Mouse (Mus musculus) activated CD4-positive, CD25-positive, alpha-beta regulatory T cell (primary cell): ENCODE data around the gene Ppm1f. TPM values are rescaled to one million over a fixed set of nuclear protein-coding genes. Genes with fewer than 3 reads are reported as not detected.

Experiments used
- polyA plus RNA-seq, 2 experiments: library from polyadenylated mRNA; unstranded; fragments of 100-300 nt; shearing (Covaris generic); gene quantifications; one replicate each; pipeline ENCODE4 v1.2.1; 2017

Gene Ppm1f
- 10 to 100 TPM; 13.3 to 14.9 TPM for polyA plus RNA-seq

DNA sequence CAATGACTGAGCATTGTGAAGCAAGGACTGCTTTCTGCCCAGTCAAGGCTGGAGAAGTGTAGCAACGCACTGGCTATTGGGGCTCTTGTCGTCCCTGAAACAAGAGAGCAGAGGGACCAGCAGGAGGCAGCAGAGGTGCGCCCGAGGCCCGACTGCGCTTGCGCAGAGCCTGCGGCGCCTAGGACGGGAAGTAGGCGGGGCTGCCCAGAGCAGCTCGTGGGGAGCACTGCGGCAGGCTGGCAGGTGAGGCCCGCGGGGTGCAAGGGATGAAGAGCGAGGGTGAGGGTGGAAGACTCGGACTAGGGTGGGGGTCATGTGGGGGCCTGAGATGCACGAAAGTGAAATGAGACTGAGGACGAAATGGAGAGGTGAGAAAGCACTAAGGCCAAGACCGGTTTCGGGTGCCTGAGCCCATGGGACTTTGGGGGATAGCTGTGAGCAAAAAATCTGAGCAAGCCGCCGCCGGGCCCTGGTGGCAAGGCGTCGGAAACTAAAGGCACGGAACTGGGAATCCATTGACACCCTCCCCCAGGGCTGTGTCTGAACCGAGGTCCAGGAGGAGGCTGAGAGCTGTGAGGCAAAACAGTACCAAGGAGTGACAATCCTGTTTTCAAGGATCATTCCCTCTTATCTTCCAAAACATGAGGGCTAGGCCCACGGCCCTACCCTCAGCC is at the start of gene Ppm1f:
Gene Ppm1f (plus strand): TSS at position 88 of the 674 bp plus-strand sequence.

GRCm38 (mm10) chr16:16863978-16864377 is 32.3 kb upstream of the Ppm1f start, which contains the start of gene Igll1:
Gene Igll1 (minus strand): TSS chr16:16863985.

DNA sequence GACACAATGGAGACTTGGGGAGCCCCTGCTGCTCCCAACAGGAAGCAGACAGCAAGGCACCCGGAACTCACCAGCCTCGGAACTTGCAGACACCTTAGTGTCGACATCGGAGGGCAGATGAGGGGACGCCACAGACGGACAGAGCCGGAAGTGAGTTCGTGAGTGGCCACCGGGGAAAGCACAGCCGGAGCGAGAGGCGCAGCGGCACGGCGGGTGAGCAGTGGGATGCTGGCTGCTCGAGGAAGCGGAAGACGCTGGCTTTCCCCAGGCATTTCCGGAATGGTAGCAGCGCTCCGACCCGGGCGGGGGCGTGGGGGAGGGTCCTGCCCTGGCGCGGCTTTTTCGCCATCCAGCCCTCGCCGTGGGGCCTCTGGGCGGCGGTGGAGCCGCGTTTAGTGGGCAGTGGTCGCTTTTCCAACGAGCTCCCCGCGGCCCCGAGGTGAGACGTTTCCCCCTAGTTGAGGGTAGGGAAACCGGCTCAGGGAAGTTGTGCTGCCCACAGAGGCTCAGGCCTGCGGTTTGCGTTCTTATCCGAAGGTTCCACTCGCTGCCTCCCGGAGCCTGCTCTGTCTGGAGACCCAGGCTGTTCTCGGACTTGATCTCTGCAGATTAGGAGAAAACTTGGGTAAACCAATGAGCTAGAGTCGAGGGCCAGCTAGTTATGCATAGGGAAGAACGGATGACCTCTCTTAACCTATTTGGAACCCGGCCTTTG is 25.5 kb upstream of the Ppm1f start, which contains the start of the genes Top3b and Vpreb1:
Gene Top3b (plus strand): TSS at position 120 of the 715 bp plus-strand sequence.
Gene Vpreb1 (minus strand): TSS at position 227 of the 715 bp plus-strand sequence.

Other genes starting within 250 kb of the Ppm1f start
- not detected for gene Olfr19, start 220.1 kb upstream of the Ppm1f start, polyA plus RNA-seq
- under 1 TPM; 0.16 to 0.26 TPM for gene Spag6l, start 67.0 kb upstream of the Ppm1f start, polyA plus RNA-seq
- under 1 TPM in 1 of 2 experiments, not detected in 1; 0.16 TPM for gene Igll1, start 32.5 kb upstream of the Ppm1f start, polyA plus RNA-seq
- gene Top3b, start 25.7 kb upstream of the Ppm1f start, polyA plus RNA-seq: 10 to 100 TPM; 77.2 to 78.6 TPM
- under 1 TPM; 0.37 to 0.86 TPM for gene Vpreb1, start 25.6 kb upstream of the Ppm1f start, polyA plus RNA-seq
- gene Mapk1, start 86.9 kb downstream of the Ppm1f start, polyA plus RNA-seq: 100 to 1,000 TPM; 209 to 224 TPM
- 1 to 10 TPM; 3.9 to 4.4 TPM for gene Ypel1, start 173.2 kb downstream of the Ppm1f start, polyA plus RNA-seq
- 100 to 1,000 TPM; 211 to 228 TPM for gene Ppil2, start 214.8 kb downstream of the Ppm1f start, polyA plus RNA-seq
- 1 to 10 TPM; 6.4 to 6.7 TPM for gene 2610318N02Rik, start 228.7 kb downstream of the Ppm1f start, polyA plus RNA-seq
- 10 to 100 TPM; 31.0 to 51.1 TPM for gene Sdf2l1, start 235.9 kb downstream of the Ppm1f start, polyA plus RNA-seq
- gene Ydjc, start 248.2 kb downstream of the Ppm1f start, polyA plus RNA-seq: 10 to 100 TPM; 13.1 to 17.1 TPM